Mouse (Mus musculus): ENCODE measurements around the gene Gm14569. TPM values are rescaled to one million over a fixed set of nuclear protein-coding genes. Genes with fewer than 3 reads are reported as not detected.

Gene Gm14569
- total RNA-seq, 2 experiments from 2014 or later: 1.9 to 3.7 TPM

Small RNA genes lying within 50 kb of the gene (microRNA-seq; reads per million reads assigned to microRNA genes)
- 0 reads per million in 2 experiments for gene Gm44485

Other genes starting within 250 kb of the Gm14569 start
- 10 to 100 TPM; 19.3 to 24.8 TPM for gene Lonrf3, start 163.5 kb downstream of the Gm14569 start, total RNA-seq (2021)
- not detected for gene Gm6268, start 90.5 kb downstream of the Gm14569 start, total RNA-seq (2021)
- 100 to 1,000 TPM; 270 to 328 TPM for gene Pgrmc1, start 106.4 kb upstream of the Gm14569 start, total RNA-seq (2021)
- 1 to 10 TPM; 7.9 to 9.4 TPM for gene Akap17b, start 153.6 kb upstream of the Gm14569 start, total RNA-seq (2021)